ENCODE assay signal across 8 mouse cellular contexts in the genomic region with DNA sequence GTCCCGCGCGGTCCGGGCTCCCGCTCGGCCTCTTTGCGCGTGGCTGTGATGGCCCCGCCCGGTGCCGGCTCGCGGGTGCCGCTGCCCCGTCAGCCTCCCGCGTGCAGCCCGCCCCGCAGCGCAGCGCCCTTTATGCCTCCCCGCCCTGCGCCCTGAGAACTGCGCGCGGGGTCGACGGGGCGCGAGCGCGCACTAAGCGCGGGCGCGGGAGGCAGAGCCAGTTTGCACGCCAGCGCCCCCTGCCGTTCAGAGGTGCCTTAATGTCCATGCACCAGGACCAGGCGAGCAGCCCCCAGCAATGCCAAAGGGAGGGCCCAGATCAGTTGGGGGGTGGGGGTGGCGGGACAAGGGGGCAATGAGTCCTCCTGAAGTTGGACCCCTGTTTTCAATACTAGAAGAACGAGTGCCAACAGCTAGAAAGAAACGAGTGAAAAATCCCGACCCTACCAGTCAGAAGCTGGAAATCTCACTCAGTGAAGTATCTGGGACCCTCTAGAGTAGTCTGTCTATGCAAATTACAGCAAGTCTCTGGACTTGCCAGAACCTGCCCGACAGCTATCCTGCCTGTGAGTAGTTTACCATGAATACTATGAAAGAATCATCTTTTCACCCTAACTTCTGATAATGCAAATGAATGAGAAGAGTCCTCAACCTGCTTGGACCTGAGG. TPM values are rescaled to one million over a fixed set of nuclear protein-coding genes. Genes with fewer than 3 reads are reported as not detected.
DNase-seq lines count a peak whose midpoint lies in the region; ATAC-seq lines count a peak whose summit lies in the region.

A gene (minus strand): TSS at position 151 of the 668 bp plus-strand sequence.

- peak; percentile 87 to 96 for DNase-seq in adrenal gland, adult (ENCODE audit: inconsistent age in 2 of 2, low spot score in 1 of 2)
- peak; percentile 96 for DNase-seq in embryo, embryonic 10 days (ENCODE audit: low spot score)
- peak; percentile 92 for DNase-seq in gastrocnemius, postnatal 14 days
- peak; percentile 55 to 89 for DNase-seq in left cerebral cortex, adult 9 months (ENCODE audit: low spot score in 2 of 2)
- peak; percentile 91 to 94 for DNase-seq in right cerebral cortex, postnatal 10 days (ENCODE audit: low spot score in 2 of 2)
- peak; percentile 87 for DNase-seq in urinary bladder, postnatal 14 days (ENCODE audit: low spot score)

- no peaks in the 10 kb centered on the region for H3K36me3 ChIP-seq in megakaryocyte, embryonic 14.5 days (replicated peaks; ENCODE audit: low read length)

- peak within 1 kb of the TSS; percentile 94 for H3K4me3 ChIP-seq in megakaryocyte, embryonic 14.5 days (replicated peaks)

- peak; percentile 85 for ATAC-seq in inflammation-experienced regulatory T-cells, adult 6 months

- H3K9me3 ChIP-seq in megakaryocyte, embryonic 14.5 days = no peaks in the 10 kb centered on the region

- peaks cover 38% of the 10 kb centered on the region for H3K27me3 ChIP-seq in megakaryocyte, embryonic 14.5 days (replicated peaks)

- intact Hi-C loops in gastrocnemius, postnatal 14 days (cut with DNase I; ENCODE audit: low total_unique reads) = no loop called here

- peaks cover 16% of the 10 kb centered on the region for H3K4me1 ChIP-seq in megakaryocyte, embryonic 14.5 days

RNA-seq across cellular contexts. Expression of the gene that starts here (rescaled TPM):
- total RNA-seq in gastrocnemius, postnatal 14 days (2021) = 10 to 100 TPM; 18.7 to 22.9 TPM
- 1 to 10 TPM; 1.3 to 4.6 (median 3.6) TPM for polyA plus RNA-seq in inflammation-experienced regulatory T-cells, adult 6 months (2017; shearing (Covaris generic))
- 0.51 TPM in 1 of 2 replicates, not detected in the other for polyA plus RNA-seq in megakaryocyte, embryonic 14.5 days (2012; ENCODE audit: insufficient read depth, low replicate concordance)

Comparison
In these comparisons a context has a peak if more than half of its experiments do, and no peak if none do; other contexts are left out.
1. Peak in every context shown above with its lines: DNase-seq, ATAC-seq and H3K4me3 ChIP-seq.